Mouse (Mus musculus): Measurements from ENCODE around the gene Gm21953.
"Not testable (repeated sequence)": the region's sequence is repeated elsewhere in the genome, so short reads cannot be mapped to it uniquely, and the experiment has no call there.

Gene Gm21953

GRCm38 (mm10) chr4:42293967-42294366 lies at the start of gene Gm21953:
Gm21953 (plus strand) TSS chr4:42294267.
- DNase-seq = not testable (repeated sequence)

DNA sequence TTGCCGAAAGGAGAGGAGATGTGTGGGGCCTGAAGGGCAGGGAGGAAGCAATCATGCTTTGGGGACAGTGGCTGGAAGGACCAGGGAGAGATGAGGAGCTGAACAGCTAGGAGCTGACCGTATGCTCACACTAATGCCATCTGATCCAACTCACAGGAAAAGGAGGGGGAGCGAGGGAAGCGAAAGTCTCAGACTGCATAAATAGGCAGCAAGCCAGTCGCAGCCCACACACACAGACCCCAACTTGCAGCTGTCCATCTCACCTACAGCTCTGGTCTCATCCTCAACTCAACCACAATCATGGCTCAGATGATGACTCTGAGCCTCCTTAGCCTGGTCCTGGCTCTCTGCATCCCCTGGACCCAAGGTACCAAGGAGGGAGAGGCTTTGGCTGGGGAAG lies 38.6 kb upstream of the Gm21953 start, which contains the start of gene Ccl21b:
TSS of gene Ccl21b (plus strand) at position 301 of the 400 bp plus-strand sequence.
- DNase-seq = not testable (repeated sequence)

- DNase-seq = not testable (repeated sequence)
These were observed 24.0 kb downstream of the Gm21953 start, which contains the start of gene Fam205a3 for GRCm38 (mm10) chr4:42318034-42318433. Fam205a3 (plus strand) TSS chr4:42318334.

All from thymus, postnatal 36 days (tissue).